8 mouse cellular contexts compared by ENCODE assay signal in genomic region chr8:107096366-107097036, GRCm38 (mm10). TPM values are rescaled to one million over a fixed set of nuclear protein-coding genes. Genes with fewer than 3 reads are reported as not detected.
A peak's percentile ranks its signal among the peaks of the same experiment; 100 is the strongest.
DNase-seq lines count a peak whose midpoint lies in the region; ATAC-seq and TF ChIP-seq lines count a peak whose summit lies in the region.

Terf2 (minus strand) TSS chr8:107096547.

- peak; percentile 18; the same call in 1 of the 2 replicates for TF ChIP-seq EP300 in lung, postnatal 0 days (IDR thresholded peaks at IDR 0.05)

- H3K36me3 ChIP-seq in hindbrain, embryonic 11.5 days (ENCODE audit: control insufficient read depth, insufficient read depth, low read length): no peaks in the 10 kb centered on the region
- H3K36me3 ChIP-seq in lung, postnatal 0 days (ENCODE audit: insufficient read depth, low read length): no peaks in the 10 kb centered on the region

- WGBS in hindbrain, embryonic 11.5 days: 5% methylated on average over 31 of the region's 39 CpGs
- 6% methylated on average over 32 of the region's 39 CpGs for WGBS in lung, postnatal 0 days

- POLR2A ChIA-PET in Patski (lab: Charles Lee): interaction anchor here (0.7 kb wide), 1 partner anchor 377 kb away, joined by 7 read pairs; no protein-coding TSS in a partner anchor

- DNase-seq in Patski (ENCODE audit: low read depth, low spot score): peak; percentile 57
- DNase-seq in cerebellum, postnatal 10 days: peak; percentile 99
- DNase-seq in frontal cortex, postnatal 10 days (ENCODE audit: low spot score in 2 of 2): peak; percentile 93 to 94
- peak; percentile 98 for DNase-seq in hindbrain, embryonic 11.5 days (ENCODE audit: low spot score)
- DNase-seq in layer of hippocampus, postnatal 10 days (ENCODE audit: low spot score in 2 of 2): peak; percentile 91 to 94
- peak; percentile 98 for DNase-seq in lung, postnatal 0 days (ENCODE audit: low spot score)
- DNase-seq in ovary, postnatal 10 days (ENCODE audit: low spot score): peak; percentile 79
- peak; percentile 88 to 90 for DNase-seq in thymus, postnatal 10 days (ENCODE audit: low spot score in 2 of 2)

- TF ChIP-seq CTCF in Patski (IDR thresholded peaks at IDR 0.05): no peak
- TF ChIP-seq CTCF in lung, postnatal 0 days (IDR thresholded peaks at IDR 0.05): no peak

- peak within 1 kb of the TSS; percentile 81 for H3K27ac ChIP-seq in hindbrain, embryonic 11.5 days (ENCODE audit: low read depth, low read length)
- H3K27ac ChIP-seq in lung, postnatal 0 days (ENCODE audit: low read length): peak within 1 kb of the TSS; percentile 96

- H3K9me3 ChIP-seq in hindbrain, embryonic 11.5 days (ENCODE audit: control insufficient read depth, low read length): no peaks in the 10 kb centered on the region
- H3K9me3 ChIP-seq in lung, postnatal 0 days (ENCODE audit: low read length): no peaks in the 10 kb centered on the region

- CTCF ChIA-PET in Patski (lab: Charles Lee): interaction anchor here (1.3 to 1.7 kb wide), 2 partner anchors 9 to 18 kb away, joined by 3 to 4 read pairs; no protein-coding TSS in a partner anchor

- H3K9ac ChIP-seq in hindbrain, embryonic 11.5 days (ENCODE audit: low read depth, low read length): peak within 1 kb of the TSS; percentile 91
- H3K9ac ChIP-seq in lung, postnatal 0 days (replicated peaks; ENCODE audit: low read depth): peak within 1 kb of the TSS; percentile 82

- H3K27me3 ChIP-seq in Patski: no peaks in the 10 kb centered on the region
- no peaks in the 10 kb centered on the region for H3K27me3 ChIP-seq in hindbrain, embryonic 11.5 days (ENCODE audit: control insufficient read depth, insufficient read depth, low read length)
- H3K27me3 ChIP-seq in lung, postnatal 0 days (replicated peaks; ENCODE audit: insufficient read depth, low read length): no peaks in the 10 kb centered on the region

- ATAC-seq in Patski: peak; percentile 84
- ATAC-seq in hindbrain, embryonic 11.5 days (ENCODE audit: low FRiP score): peak; percentile 96
- ATAC-seq in lung, postnatal 0 days: peak; percentile 96

- peak within 1 kb of the TSS; percentile 89 for H3K4me3 ChIP-seq in hindbrain, embryonic 11.5 days (ENCODE audit: low read depth, low read length)
- H3K4me3 ChIP-seq in lung, postnatal 0 days (ENCODE audit: low read depth, low read length): peak within 1 kb of the TSS; percentile 87

- H3K4me2 ChIP-seq in hindbrain, embryonic 11.5 days (replicated peaks; ENCODE audit: low read depth, low read length): peak within 1 kb of the TSS; percentile 61
- peak within 1 kb of the TSS; percentile 78 for H3K4me2 ChIP-seq in lung, postnatal 0 days (replicated peaks; ENCODE audit: low read depth, low read length)

- in situ Hi-C loops in Patski (cut with MboI; ENCODE audit: low pct_unique_long_range_greater_than_20kb): no loop called here

- no peaks in the 10 kb centered on the region for H3K4me1 ChIP-seq in hindbrain, embryonic 11.5 days (replicated peaks; ENCODE audit: control insufficient read depth, insufficient read depth, low read length)
- H3K4me1 ChIP-seq in lung, postnatal 0 days (ENCODE audit: insufficient read depth, low read depth, low read length): peaks cover 8% of the 10 kb centered on the region

RNA-seq across cellular contexts. Expression of gene Terf2, which starts in this region (rescaled TPM):
- polyA plus RNA-seq in Patski (2021): 25.3 TPM
- polyA plus RNA-seq in hindbrain, embryonic 11.5 days (2014; fragmentation: Nextera tagmentation; extraction: Ambion mirVana): 16.1 and 18.8 TPM in 2 replicates
- total RNA-seq in layer of hippocampus, postnatal 10 days (2021): 10 to 100 TPM; 36.0 to 36.6 TPM
- 13.1 and 13.2 TPM in 2 replicates for polyA plus RNA-seq in lung, postnatal 0 days (2015; fragmentation: Nextera tagmentation; extraction: Ambion mirVana)

Comparison
In these comparisons a context has a peak if more than half of its experiments do, and no peak if none do; other contexts are left out.
1. Peak in every context shown above with its lines: DNase-seq, ATAC-seq, H3K4me3 ChIP-seq and H3K27ac ChIP-seq.